Mouse (Mus musculus): Measurements from ENCODE around the gene Txndc5.

The Txndc5 gene

GRCm38 (mm10) chr13:38528687-38529294 is at the start of gene Txndc5:
TSS of gene Txndc5 (minus strand) at chr13:38528824.
- DNase-seq (ENCODE audit: low spot score): peak; percentile 56

GRCm38 (mm10) chr13:38574668-38575067 is 46.0 kb upstream of the Txndc5 start:
- DNase-seq (ENCODE audit: low spot score): no peak

DNA sequence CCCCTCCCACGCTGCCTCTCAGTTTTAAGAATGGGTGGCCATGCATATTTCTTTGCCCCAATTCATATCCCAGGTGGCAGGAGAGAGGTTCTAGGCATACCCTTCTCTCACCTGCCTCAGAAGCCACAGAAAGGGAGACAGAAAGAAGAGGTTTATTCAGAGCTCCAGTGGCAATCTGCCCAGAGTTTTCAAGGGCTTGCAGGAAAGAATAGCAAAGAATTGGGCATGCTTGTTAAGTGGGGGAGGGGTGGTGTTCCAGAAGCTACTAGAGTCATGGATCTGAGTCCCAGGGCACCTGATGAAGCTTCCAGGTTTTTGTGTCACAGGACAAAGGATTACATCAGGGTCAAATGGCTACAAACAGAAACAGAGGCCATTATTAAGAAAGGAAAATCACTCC is 44.7 kb upstream of the Txndc5 start:
- peak; percentile 26 for DNase-seq (ENCODE audit: low spot score)

DNA sequence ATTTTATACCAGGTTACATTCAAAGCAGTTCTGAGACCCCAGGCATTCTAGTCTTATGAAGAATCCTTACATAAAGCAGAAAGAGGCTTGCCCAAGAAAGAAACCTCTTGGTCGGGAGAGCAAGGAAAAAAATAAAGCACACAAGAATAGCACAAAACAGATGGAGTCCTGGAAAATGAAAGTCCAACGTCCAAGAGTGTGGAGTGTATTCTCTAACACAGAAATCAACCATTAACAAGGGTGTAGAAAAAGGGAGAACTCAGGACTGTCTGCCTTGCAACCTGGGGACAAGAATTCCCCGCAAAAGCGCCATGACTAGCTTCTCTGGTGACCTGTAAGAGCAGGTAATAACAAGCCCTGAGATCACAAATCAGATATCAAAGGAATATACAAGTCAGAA is 36.6 kb upstream of the Txndc5 start:
- DNase-seq (ENCODE audit: low spot score): no peak

DNA sequence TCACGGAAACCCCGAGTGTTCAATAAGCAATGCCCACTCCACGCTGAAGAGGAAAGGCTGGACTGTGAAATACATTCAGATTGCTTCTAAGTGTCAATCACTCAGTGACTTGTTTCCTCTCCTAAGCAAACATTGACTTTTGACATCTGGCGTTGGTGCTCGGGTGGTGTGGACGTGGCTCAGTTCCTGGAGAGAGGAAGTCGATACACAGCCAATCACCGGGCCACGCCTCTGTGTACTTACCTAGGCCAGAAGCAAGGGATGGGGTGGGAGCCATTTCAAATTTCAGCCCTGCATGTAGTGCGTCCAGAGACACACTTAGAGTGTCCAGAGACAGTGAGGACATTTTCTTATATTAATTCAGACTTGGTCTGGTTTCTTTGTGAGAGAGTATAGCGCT is 26.0 kb upstream of the Txndc5 start:
- no peak for DNase-seq (ENCODE audit: low spot score)

DNA sequence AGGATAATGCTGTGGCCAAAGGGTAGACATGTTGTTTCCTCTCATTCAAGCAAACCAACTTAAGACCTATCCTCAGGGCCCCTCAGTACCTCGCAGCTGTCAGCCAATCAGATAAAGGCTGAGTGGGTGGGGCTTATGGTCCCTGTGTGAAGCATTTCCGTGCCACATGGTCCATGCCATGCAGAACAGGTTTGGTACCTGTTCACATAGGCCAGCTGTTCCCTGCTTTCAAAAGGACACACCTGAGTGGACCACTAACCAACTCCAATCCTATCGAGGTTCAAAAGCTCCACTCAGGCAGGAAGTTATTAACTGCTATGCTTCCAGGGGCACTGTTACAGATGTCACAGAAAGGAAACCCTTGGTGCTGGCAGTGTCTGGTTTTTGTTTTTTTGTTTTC is 25.6 kb upstream of the Txndc5 start:
- no peak for DNase-seq (ENCODE audit: low spot score)

GRCm38 (mm10) chr13:38548681-38549080 is 20.1 kb upstream of the Txndc5 start:
- DNase-seq (ENCODE audit: low spot score): no peak

DNA sequence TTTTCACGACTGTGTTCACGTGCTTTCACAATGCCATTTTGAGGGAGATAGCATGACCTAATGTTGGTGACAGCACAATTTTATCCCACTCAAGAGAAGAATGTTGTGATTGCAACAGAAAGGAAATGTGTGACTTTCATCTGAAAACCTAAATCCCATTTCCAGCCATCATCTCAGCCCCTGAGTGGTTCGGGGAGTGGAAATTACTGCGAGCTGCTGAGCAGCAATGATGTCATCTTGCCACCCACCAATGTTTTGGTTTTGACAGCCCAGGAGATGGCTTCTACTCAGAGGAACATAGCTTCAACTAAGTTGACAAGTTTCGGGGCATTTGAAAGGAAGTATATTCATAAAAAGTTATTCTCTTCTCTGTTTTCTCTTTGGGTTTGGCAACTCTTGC is 19.1 kb upstream of the Txndc5 start:
- no peak for DNase-seq (ENCODE audit: low spot score)

- no peak for DNase-seq (ENCODE audit: low spot score)
Observed at GRCm38 (mm10) chr13:38546754-38547153, 18.1 kb upstream of the Txndc5 start.

GRCm38 (mm10) chr13:38545460-38545859 is 16.8 kb upstream of the Txndc5 start:
- no peak for DNase-seq (ENCODE audit: low spot score)

- no peak for DNase-seq (ENCODE audit: low spot score)
Observed at GRCm38 (mm10) chr13:38544769-38545445, 16.3 kb upstream of the Txndc5 start.

- DNase-seq (ENCODE audit: low spot score): no peak
Observed at GRCm38 (mm10) chr13:38543455-38544125, 15.0 kb upstream of the Txndc5 start.

- no peak for DNase-seq (ENCODE audit: low spot score)
Observed at GRCm38 (mm10) chr13:38539192-38539900, 10.7 kb upstream of the Txndc5 start.

DNA sequence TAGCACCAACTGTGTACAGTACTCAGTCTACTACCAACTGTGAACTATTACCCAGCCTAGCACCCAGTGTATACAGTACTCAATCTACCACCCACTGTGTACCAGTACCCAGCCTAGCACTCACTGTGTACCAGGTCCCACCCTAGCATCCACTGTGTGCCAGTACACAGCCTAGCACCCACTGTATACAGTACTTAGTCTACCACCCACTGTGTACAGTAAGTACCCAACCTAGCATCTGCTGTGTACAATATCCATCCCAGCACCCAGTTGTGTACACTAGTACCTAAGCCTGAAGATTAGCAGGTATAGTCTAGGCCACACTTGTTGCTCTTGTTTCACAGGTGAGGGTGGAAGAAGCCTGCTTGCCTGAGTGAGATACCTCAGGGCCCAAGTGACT is 8.9 kb upstream of the Txndc5 start:
- DNase-seq (ENCODE audit: low spot score): no peak

DNA sequence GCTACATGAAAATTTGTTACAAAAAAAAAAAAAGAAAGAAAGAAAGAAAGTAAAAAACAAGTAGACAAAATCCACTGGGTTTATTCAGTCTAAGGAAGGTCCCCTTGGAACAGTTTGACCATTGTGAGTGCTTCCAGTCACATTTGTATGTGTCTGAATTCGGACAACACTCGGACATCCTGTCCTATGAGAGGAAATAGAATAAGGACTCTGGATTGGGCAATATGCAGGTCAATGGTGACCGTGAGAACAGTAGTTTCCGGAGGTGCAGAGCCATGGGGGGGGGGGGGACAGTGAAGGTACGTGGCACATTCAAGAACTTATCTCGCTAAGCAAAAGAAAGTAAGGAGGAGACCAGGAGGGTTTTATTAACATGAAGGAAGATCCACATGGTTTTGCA is 6.1 kb upstream of the Txndc5 start:
- DNase-seq (ENCODE audit: low spot score): no peak

DNA sequence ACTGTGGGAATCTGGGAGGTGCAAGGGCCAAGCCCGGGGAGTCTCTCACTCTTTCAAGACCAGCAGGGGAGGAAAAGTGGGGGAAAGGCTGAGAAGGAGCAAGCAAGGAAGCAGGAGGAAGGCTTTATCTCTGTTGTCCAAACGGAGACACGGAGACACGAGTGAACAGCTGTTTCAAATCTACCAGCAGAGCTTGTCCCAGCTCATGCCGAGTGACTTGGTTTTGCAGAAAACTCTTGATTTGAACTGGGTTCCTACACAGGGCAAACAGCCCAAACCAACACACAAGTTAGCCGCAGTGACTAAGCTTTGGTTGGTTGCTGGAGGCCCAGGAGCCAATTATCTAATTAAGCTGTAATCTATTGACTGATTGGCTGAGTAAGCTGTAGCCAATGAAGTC is 5.4 kb upstream of the Txndc5 start:
- no peak for DNase-seq (ENCODE audit: low spot score)

- DNase-seq (ENCODE audit: low spot score): no peak
Observed at GRCm38 (mm10) chr13:38533461-38533860, 4.8 kb upstream of the Txndc5 start.

DNA sequence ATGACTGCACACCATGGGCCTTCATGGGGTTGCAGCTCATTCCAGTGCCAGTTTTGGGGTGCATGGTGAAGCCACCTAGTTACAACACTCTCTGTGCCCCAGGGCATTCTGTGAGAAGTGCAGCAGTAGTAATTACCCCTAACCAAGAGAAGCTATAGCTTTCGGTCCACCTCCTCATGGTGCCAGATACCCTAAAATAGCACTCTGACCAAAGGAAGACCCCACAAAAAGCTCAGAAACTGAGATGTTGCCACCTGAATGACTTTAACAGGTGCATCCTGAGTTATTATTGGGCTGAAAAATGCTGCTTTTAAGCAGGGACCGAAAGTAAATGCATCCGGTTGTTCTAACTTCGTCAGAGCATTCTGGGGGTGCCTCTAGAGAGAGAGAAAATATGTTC is 2.9 kb upstream of the Txndc5 start:
- no peak for DNase-seq (ENCODE audit: low spot score)

DNA sequence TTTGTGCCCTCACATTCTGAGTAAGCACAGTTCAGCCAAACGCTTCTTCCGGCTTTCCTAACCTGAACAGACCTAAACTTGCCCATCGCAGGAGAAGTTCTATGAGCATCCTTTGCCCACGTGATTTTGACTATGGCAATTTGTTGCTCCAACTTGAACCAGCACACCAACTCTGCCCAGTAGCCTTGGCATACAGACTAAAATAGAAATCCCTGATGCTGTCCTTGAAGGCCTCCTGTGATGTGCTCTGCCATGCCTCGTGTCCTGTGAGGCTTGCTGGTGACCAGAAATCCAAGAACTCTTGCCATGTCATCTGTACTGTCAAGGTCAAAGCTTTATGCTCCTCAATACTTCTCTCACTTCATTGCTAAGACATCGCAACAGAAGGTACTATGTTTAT is 952 bp upstream of the Txndc5 start:
- DNase-seq (ENCODE audit: low spot score): no peak

GRCm38 (mm10) chr13:38527797-38528650 is 600 bp downstream of the Txndc5 start:
- peak; percentile 91 for DNase-seq (ENCODE audit: low spot score)

- no peak for DNase-seq (ENCODE audit: low spot score)
Observed at GRCm38 (mm10) chr13:38527041-38527796, 1.4 kb downstream of the Txndc5 start.

All from lung, postnatal 25 days (tissue).